Mouse (Mus musculus) C2C12 (cell line): Measurements from ENCODE around the gene Cfap299. TPM values are rescaled to one million over a fixed set of nuclear protein-coding genes. Genes with fewer than 3 reads are reported as not detected.

Experiments
- H3K27me3 ChIP-seq: one replicate; pipeline ENCODE4 v1.6.1; 2011; ENCODE audit not compliant: control insufficient read depth, insufficient read depth, insufficient read length
- H3K36me3 ChIP-seq: one replicate; pipeline ENCODE4 v1.6.1; 2011; ENCODE audit not compliant: control insufficient read depth, insufficient read depth
- H3K4me3 ChIP-seq: one replicate; pipeline ENCODE4 v1.5.1; 2011; ENCODE audit warnings: mild to moderate bottlenecking, control low read depth; ENCODE audit not compliant: poor library complexity, insufficient read depth, severe bottlenecking
- H3K79me2 ChIP-seq: one replicate; pipeline ENCODE4 v1.6.1; 2011; ENCODE audit not compliant: control insufficient read depth, insufficient read depth
- H3K79me3 ChIP-seq: one replicate; pipeline ENCODE4 v1.6.1; 2011; ENCODE audit warnings: low read depth, control low read depth
- H3ac ChIP-seq: one replicate; pipeline ENCODE3; 2011; ENCODE audit warnings: low read depth; ENCODE audit not compliant: control insufficient read depth, insufficient read length
- CEBPB ChIP-seq: IDR thresholded peaks from one replicate; pipeline ENCODE4 v1.6.1; 2011; ENCODE audit warnings: low read depth, mild to moderate bottlenecking, control low read depth, moderate library complexity
- CTCF ChIP-seq: IDR thresholded peaks from one replicate; pipeline ENCODE4 v1.5.1; 2011; ENCODE audit not compliant: control insufficient read depth, insufficient read depth, insufficient read length
- FOSL1 ChIP-seq: IDR thresholded peaks from one replicate; pipeline ENCODE4 v1.8.0; 2011; ENCODE audit warnings: mild to moderate bottlenecking, low read length; ENCODE audit not compliant: poor library complexity, insufficient read depth, severe bottlenecking
- MAX ChIP-seq: IDR thresholded peaks from one replicate; pipeline ENCODE4 v1.6.1; 2011; ENCODE audit warnings: mild to moderate bottlenecking, control low read depth
- MYOD1 ChIP-seq: IDR thresholded peaks from one replicate; pipeline ENCODE4 v1.6.1; 2011; ENCODE audit warnings: low read depth; ENCODE audit not compliant: control insufficient read depth, insufficient read length
- MYOG ChIP-seq: IDR thresholded peaks from one replicate; pipeline ENCODE4 v1.6.1; 2011; ENCODE audit not compliant: control insufficient read depth, insufficient read length; ENCODE audit errors: extremely low read depth
- USF1 ChIP-seq: IDR thresholded peaks from one replicate; pipeline ENCODE4 v1.6.1; 2011; ENCODE audit warnings: low read depth, mild to moderate bottlenecking, control low read depth, moderate library complexity
- polyA plus RNA-seq: library from polyadenylated mRNA; unstranded; fragments of >200 nt; fragmentation: generic; extraction: Trizol; gene quantifications from one replicate; pipeline ENCODE4 v1.2.1, GENCODE M21; 2012; ENCODE audit warnings: missing spikeins

Cfap299 gene
- polyA plus RNA-seq, 1 experiment, result 0.09 TPM

- no peaks in the 10 kb centered on the region for H3K79me3 ChIP-seq
- TF ChIP-seq USF1 (no peak), MYOG (no peak), FOSL1 (no peak), CEBPB (no peak), MAX (no peak), MYOD1 (no peak), CTCF (no peak)
Measured at GRCm38 (mm10) chr5:98617416-98617815, 288.3 kb downstream of the Cfap299 start.

GRCm38 (mm10) chr5:98650345-98650744 is 321.2 kb downstream of the Cfap299 start:
- TF ChIP-seq CTCF (no peak), USF1 (no peak), MAX (no peak), CEBPB (no peak), MYOD1 (no peak), MYOG (no peak), FOSL1 (no peak)
- H3K4me3 ChIP-seq, result no peak overlapping the region
- H3K79me3 ChIP-seq, result no peaks in the 10 kb centered on the region
- no peaks in the 10 kb centered on the region for H3K27me3 ChIP-seq
- no peaks in the 10 kb centered on the region for H3K79me2 ChIP-seq
- no peak overlapping the region for H3ac ChIP-seq
- no peaks in the 10 kb centered on the region for H3K36me3 ChIP-seq

More at GRCm38 (mm10) chr5:98617416-98617815, 288.3 kb downstream of the Cfap299 start:
- no peak overlapping the region for H3K4me3 ChIP-seq
- no peak overlapping the region for H3ac ChIP-seq
- H3K27me3 ChIP-seq, result no peaks in the 10 kb centered on the region
- no peaks in the 10 kb centered on the region for H3K79me2 ChIP-seq
- no peaks in the 10 kb centered on the region for H3K36me3 ChIP-seq

GRCm38 (mm10) chr5:98651049-98651448 is 321.9 kb downstream of the Cfap299 start:
- no peaks in the 10 kb centered on the region for H3K79me2 ChIP-seq
- H3ac ChIP-seq, result no peak overlapping the region
- no peak for TF ChIP-seq MAX
- no peak for TF ChIP-seq MYOG
- TF ChIP-seq CTCF, result no peak
- no peak for TF ChIP-seq CEBPB
- TF ChIP-seq FOSL1, result no peak
- no peak for TF ChIP-seq MYOD1
- no peak for TF ChIP-seq USF1
- no peak overlapping the region for H3K4me3 ChIP-seq
- no peaks in the 10 kb centered on the region for H3K36me3 ChIP-seq
- no peaks in the 10 kb centered on the region for H3K79me3 ChIP-seq
- no peaks in the 10 kb centered on the region for H3K27me3 ChIP-seq

GRCm38 (mm10) chr5:98688254-98688653 is 359.1 kb downstream of the Cfap299 start:
- Histone ChIP-seq H3K27me3 (no peaks in the 10 kb centered on the region), H3ac (no peak overlapping the region), H3K79me2 (no peaks in the 10 kb centered on the region), H3K4me3 (no peak overlapping the region), H3K79me3 (no peaks in the 10 kb centered on the region), H3K36me3 (no peaks in the 10 kb centered on the region)
- no peak for TF ChIP-seq USF1
- no peak for TF ChIP-seq MYOG
- no peak for TF ChIP-seq MYOD1
- TF ChIP-seq CTCF, result no peak
- no peak for TF ChIP-seq MAX
- no peak for TF ChIP-seq FOSL1
- no peak for TF ChIP-seq CEBPB

- Histone ChIP-seq H3K79me3 (no peaks in the 10 kb centered on the region), H3K27me3 (no peaks in the 10 kb centered on the region), H3K36me3 (no peaks in the 10 kb centered on the region), H3K79me2 (no peaks in the 10 kb centered on the region), H3K4me3 (no peak overlapping the region), H3ac (no peak overlapping the region)
- TF ChIP-seq CTCF, result no peak
- no peak for TF ChIP-seq MYOG
- TF ChIP-seq USF1, result no peak
- TF ChIP-seq CEBPB, result no peak
- no peak for TF ChIP-seq MYOD1
- TF ChIP-seq MAX, result no peak
- no peak for TF ChIP-seq FOSL1
Measured at GRCm38 (mm10) chr5:98692070-98692469, 363.0 kb downstream of the Cfap299 start.

GRCm38 (mm10) chr5:98696336-98696735 is 367.2 kb downstream of the Cfap299 start:
- H3K27me3 ChIP-seq, result peaks cover 2% of the 10 kb centered on the region
- no peak overlapping the region for H3K4me3 ChIP-seq
- H3K79me2 ChIP-seq, result no peaks in the 10 kb centered on the region
- TF ChIP-seq MYOG (no peak), MYOD1 (no peak), FOSL1 (no peak), MAX (no peak), CTCF (no peak), CEBPB (no peak), USF1 (no peak)
- H3K36me3 ChIP-seq, result no peaks in the 10 kb centered on the region
- H3ac ChIP-seq, result no peak overlapping the region
- H3K79me3 ChIP-seq, result no peaks in the 10 kb centered on the region
